Mouse (Mus musculus) spleen, adult 2 months (tissue): ENCODE measurements around the gene Ttll4.

Experiments
- CTCF ChIP-seq: fragments of 200-500 bp; IDR thresholded peaks from 2 replicates; pipeline ENCODE4 v1.5.1; 2011; ENCODE audit warnings: mild to moderate bottlenecking, inconsistent platforms; ENCODE audit not compliant: insufficient read depth, insufficient read length, insufficient replicate concordance; ENCODE audit errors: extremely low read depth
- POLR2A ChIP-seq: fragments of 200-500 bp; IDR thresholded peaks from 2 replicates; pipeline ENCODE4 v1.6.1; 2011; ENCODE audit warnings: low read depth, low read length, inconsistent platforms

GRCm38 (mm10) chr1:74719281-74719680 lies 57.7 kb downstream of the Ttll4 start:
- no peak for TF ChIP-seq CTCF
- TF ChIP-seq POLR2A, result no peak
